Mouse (Mus musculus) myocyte (in vitro differentiated cells): Measurements from ENCODE around the gene C77080.

Experiments
- CEBPB ChIP-seq: IDR thresholded peaks from 2 replicates; pipeline ENCODE4 v1.6.1; 2011; ENCODE audit warnings: mild to moderate bottlenecking, moderate library complexity; ENCODE audit not compliant: poor library complexity, insufficient read depth, severe bottlenecking
- E2F4 ChIP-seq: IDR thresholded peaks from one replicate; pipeline ENCODE4 v1.6.1; 2011; ENCODE audit warnings: mild to moderate bottlenecking, control low read depth, moderate library complexity; ENCODE audit not compliant: insufficient read depth
- MAX ChIP-seq: IDR thresholded peaks from one replicate; pipeline ENCODE4 v1.6.1; 2011; ENCODE audit warnings: low read depth, mild to moderate bottlenecking, control low read depth
- MYOD1 ChIP-seq, 3 experiments: IDR thresholded peaks; one replicate each; pipeline ENCODE4 v1.6.1; 2011; ENCODE audit warnings: control low read depth in 2 of 3, low read depth in 2 of 3, mild to moderate bottlenecking in 2 of 3, moderate library complexity in 1 of 3; ENCODE audit not compliant: insufficient read length in 2 of 3, control insufficient read depth in 1 of 3
- MYOG ChIP-seq, 3 experiments: IDR thresholded peaks; one replicate each; pipeline ENCODE4 v1.6.1; 2011; ENCODE audit warnings: control low read depth in 2 of 3, low read depth in 2 of 3, mild to moderate bottlenecking in 2 of 3; ENCODE audit not compliant: insufficient read length in 2 of 3, control insufficient read depth in 1 of 3, insufficient read depth in 1 of 3
- POLR2A ChIP-seq: IDR thresholded peaks from one replicate; pipeline ENCODE4 v1.6.1; 2011; ENCODE audit warnings: low read depth, mild to moderate bottlenecking, control low read depth, moderate library complexity; ENCODE audit not compliant: insufficient read length
- POLR2AphosphoS2 ChIP-seq: IDR thresholded peaks from one replicate; pipeline ENCODE4 v1.6.1; 2011; ENCODE audit warnings: low read depth, control low read depth; ENCODE audit not compliant: insufficient read length
- TCF12 ChIP-seq: IDR thresholded peaks from one replicate; pipeline ENCODE4 v1.6.1; 2011; ENCODE audit warnings: mild to moderate bottlenecking, control low read depth; ENCODE audit not compliant: poor library complexity, insufficient read depth, severe bottlenecking
- TCF3 ChIP-seq: IDR thresholded peaks from one replicate; pipeline ENCODE4 v1.6.1; 2011; ENCODE audit warnings: low read depth, control low read depth; ENCODE audit not compliant: insufficient read length
- USF1 ChIP-seq: IDR thresholded peaks from one replicate; pipeline ENCODE4 v1.6.1; 2011; ENCODE audit warnings: low read depth, mild to moderate bottlenecking, control low read depth, moderate library complexity

GRCm38 (mm10) chr4:129172529-129172928 is 88.7 kb downstream of the C77080 start:
- no peak for TF ChIP-seq POLR2A
- TF ChIP-seq POLR2AphosphoS2 = no peak
- no peak for TF ChIP-seq E2F4
- TF ChIP-seq CEBPB = no peak
- TF ChIP-seq MAX = no peak
- TF ChIP-seq USF1 = no peak
- TF ChIP-seq MYOG (IDR thresholded peaks at IDR 0.05; ENCODE audit: control insufficient read depth in 1 of 3, insufficient read depth in 1 of 3, insufficient read length in 2 of 3, low read depth in 2 of 3) = no peak
- no peak for TF ChIP-seq TCF12
- TF ChIP-seq MYOD1 (IDR thresholded peaks at IDR 0.05; ENCODE audit: control insufficient read depth in 1 of 3, insufficient read length in 2 of 3, low read depth in 2 of 3) = no peak
- no peak for TF ChIP-seq TCF3
